Mouse (Mus musculus) cerebellum, postnatal 10 days (tissue): ENCODE measurements around the gene Enpp4.

Source experiments
- DNase-seq, 2 experiments: peaks; one replicate each; pipeline ENCODE4 v3.0.0; 2021; ENCODE audit warnings: mixed read lengths in 2 of 2

The Enpp4 gene

GRCm38 (mm10) chr17:44105287-44106138 lies at the start of gene Enpp4:
Gene Enpp4, minus strand, starts transcription at chr17:44105809.
- DNase-seq = peak; percentile 84 to 86

GRCm38 (mm10) chr17:44155204-44155603 lies 49.6 kb upstream of the Enpp4 start:
- DNase-seq = no peak

GRCm38 (mm10) chr17:44153871-44154270 lies 48.3 kb upstream of the Enpp4 start:
- DNase-seq = no peak

GRCm38 (mm10) chr17:44151889-44152288 lies 46.3 kb upstream of the Enpp4 start:
- DNase-seq = no peak

GRCm38 (mm10) chr17:44151130-44151529 lies 45.5 kb upstream of the Enpp4 start:
- peak; percentile 50 to 56 for DNase-seq

DNA sequence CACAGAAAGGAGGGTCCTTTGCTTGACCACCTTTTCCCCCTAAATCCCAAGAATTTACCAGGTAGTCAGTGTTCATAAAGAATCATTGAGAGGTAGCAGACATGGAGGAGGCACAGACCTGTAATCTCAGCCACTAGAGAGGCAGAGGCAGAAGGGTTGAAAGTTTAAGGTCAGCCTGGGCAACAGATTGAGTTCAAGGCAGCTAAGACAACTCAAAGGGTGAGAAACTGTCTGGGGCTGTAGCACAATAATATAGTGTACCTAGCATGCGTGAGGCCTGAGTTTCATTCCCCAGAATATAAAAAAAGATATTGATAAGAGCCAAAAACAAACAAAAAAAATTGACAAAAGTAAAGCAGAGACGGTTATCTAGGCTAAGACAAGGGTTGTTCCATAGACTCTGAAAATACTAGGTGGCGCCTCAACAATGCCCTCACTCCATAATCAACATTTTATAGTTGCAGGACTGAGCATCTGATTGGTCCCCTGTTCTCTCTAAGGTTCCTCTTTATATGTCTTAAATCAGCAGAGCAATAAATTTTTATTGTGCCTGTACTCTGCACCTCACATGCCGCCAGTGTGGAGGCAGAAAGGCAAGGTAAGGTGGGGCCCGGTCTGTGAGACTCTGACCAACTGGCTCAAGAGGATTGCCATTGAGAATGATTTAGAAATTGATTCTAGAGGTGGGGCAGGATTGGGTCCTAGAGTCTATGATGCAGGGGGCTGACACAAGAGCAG lies 42.7 kb upstream of the Enpp4 start:
- no peak for DNase-seq

DNA sequence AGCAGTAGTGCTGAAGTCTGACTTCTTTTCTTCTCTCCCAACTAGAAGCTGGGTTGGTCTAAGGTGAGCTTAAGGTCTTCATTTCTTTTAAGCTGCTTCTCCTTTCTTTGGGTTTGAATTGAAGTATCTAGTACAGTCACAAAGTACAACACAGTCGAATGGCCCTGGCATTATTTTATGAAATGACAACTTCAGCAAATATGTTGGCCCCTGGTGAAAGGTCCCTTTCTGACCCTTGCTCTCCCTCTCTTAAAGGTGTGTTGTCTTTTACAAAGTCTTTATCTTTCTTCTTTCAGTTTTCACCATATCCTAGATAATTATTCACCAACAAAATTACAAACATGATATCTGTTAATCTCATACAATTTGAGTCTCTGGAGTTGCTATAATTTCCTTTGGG lies 40.2 kb upstream of the Enpp4 start:
- no peak for DNase-seq

DNA sequence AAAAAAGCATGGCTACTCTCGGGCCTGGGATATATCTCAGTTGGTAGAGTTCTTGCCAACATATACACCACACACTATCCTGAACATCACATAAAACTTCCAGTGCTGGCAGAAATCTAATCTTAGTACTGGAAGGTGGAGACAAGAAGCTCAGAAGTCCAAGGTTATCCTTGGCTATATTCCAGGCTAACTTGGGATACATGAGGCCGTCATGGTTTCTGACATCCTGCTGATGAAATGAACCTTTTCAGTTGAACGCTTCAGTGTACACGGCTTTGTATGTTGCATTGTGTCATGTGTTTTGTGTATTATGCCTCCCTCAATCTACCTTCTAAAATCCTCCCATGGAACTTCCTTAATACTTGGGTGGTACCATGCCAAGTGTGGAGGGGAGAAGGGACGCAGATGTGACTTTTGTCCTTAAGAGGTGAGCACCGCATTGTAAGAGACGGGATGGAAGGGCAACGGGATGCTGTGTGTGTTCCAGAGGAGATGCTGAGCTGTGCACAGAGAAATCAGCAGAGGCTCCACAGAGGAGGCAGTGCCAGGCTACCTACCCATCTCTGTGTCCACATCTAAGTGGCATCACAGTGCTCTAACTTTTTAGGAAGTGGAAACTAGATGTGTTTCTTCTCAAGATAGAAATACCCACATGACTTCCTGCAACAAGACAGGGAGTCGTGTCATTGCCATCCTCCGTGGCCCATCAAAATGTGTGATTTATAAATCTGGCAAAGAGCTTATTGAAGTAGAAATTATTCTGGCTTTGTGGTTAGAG lies 31.4 kb upstream of the Enpp4 start:
- no peak for DNase-seq

DNA sequence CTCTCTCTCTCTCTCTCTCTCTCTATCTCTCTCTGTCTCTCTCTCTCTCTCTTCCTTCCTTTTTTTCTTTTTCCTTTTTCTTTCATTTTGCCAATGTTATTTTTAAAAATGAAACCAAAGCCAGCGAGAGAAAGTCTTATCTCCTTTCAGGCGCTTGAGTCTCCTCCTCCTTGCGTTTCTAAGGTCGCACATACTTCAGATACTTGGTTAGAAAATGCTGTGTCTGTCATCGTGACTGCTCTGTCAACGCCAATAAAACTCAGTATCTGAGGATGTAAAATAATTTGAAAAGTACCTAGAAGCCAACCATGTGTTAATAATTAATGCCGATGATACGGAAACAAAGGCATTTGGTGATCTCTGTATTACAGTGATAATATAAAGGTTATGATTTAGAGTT lies 30.4 kb upstream of the Enpp4 start:
- DNase-seq = no peak

- no peak for DNase-seq
These were observed 28.9 kb upstream of the Enpp4 start for GRCm38 (mm10) chr17:44134545-44134944.

DNA sequence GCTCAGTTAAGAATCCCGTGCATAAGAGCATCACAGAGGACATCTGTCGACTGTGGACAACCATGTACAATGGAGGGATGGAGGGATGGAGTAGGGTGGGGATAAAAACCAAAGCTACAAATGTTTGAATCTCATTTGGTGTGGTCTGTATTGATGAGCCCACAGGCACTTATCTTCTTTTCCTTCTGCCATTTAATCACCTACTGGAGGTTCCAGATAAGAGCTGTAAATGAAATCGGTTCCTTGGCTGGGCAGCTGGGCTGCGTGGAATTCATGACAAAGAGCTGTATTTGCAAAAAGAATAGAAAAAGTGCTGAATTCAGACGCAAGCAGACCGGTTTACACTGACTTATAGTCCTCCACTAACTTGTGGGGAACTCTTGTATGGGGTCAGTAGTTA lies 28.5 kb upstream of the Enpp4 start:
- DNase-seq = no peak

GRCm38 (mm10) chr17:44130429-44130828 lies 24.8 kb upstream of the Enpp4 start:
- DNase-seq = peak; percentile 80 to 85

DNA sequence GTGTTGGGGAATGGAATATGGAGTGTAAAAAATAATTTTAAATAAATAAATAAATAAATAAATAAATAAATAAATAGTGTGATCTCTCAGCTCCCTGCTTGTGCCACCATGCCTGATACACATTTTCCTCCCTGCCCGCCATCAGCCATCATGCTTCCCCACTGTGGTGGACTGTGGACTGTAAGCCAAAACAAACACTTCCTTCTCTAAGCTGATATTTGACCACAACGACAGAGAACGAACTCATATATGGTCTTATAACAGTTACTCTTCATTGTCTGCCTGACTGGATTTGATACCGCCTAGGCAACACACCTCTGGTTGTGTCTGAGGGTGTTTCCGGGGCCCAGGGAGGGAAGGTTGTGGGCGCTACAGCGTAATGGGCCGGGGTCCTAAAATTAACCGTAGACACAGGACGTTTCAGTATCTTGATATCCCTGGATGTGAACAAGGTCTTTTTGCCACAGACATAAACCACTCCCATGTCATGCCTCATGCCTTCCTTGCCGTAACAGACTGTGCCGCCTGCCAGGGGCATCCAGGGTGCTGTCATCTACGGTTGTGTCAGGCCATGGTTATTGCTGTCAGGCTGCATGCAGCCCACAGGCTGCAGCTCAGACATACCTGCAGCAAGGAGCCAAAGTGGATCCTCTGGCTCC lies 23.6 kb upstream of the Enpp4 start:
- peak in 1 of 2 experiments; percentile 11 for DNase-seq

DNA sequence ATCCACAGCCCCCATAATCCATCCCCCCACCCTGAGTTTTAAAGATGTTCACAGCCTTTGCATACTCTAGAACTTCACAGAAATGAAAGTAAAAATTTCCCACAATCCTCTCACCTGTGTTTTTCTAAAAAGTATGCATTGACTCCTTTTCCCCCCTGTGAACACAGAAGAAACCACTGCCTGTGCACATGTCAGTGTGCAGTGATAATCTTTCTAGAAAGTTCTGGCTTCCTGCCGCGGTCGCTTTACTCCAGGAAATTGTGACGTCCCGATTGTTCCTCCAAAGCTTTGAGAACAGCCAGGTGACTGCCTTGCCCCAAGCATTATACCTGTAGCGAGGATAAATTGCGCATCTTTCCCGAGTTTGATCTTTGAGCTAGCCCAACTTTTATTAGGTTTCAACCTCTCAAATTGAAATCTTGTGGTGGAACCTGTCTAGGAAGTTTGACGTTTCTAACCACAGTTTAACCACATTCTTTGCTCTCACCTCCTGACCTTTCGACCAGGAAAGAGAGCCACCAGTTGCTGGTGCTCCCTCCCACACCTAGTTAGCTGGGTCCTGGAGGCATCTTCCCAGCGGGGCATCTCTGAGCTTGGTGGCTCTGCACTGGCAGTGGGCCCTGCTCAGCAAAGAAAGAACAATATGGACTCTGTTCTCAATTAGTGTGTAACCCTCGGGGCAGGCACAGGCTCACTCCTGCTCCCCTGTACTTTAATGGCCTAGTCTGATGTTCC lies 15.9 kb upstream of the Enpp4 start:
- DNase-seq = no peak

GRCm38 (mm10) chr17:44118231-44118630 lies 12.6 kb upstream of the Enpp4 start:
- DNase-seq = no peak

DNA sequence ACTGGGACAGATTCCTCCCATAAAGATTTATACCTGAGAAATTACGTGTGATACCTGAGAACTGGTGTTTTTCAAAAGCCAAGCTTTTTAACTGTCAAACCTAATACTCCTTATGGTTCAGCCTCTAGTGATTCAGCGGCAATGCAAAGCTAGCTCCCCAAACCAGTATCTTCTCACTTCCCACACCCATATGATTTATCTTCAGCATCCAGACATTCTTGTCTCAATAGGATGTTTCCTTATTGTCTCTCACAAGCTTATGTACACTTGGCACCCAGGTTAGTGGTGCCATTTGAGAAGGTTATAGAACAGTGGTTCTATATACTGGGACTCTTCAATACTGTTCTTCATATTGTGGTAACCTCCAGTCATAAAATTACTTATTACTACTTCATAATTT lies 12.1 kb upstream of the Enpp4 start:
- DNase-seq = no peak

DNA sequence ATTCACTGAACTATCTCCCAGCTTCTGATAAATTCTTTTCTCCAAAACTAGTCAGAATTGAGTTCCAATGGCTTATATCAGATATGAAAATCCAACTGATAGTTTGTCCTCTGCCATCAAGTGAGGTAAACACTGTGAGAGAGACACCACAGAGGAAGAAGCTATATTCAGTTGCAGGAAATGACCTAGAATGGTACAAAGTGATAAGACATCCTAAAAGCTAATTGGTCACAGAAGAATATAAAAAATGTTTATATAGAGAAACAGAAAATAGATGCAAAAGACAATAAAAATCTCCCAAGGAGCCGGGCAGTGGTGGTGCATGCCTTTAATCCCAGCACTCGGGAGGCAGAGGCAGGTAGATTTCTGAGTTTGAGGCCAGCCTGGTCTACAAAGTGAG lies 11.0 kb upstream of the Enpp4 start:
- DNase-seq = no peak

DNA sequence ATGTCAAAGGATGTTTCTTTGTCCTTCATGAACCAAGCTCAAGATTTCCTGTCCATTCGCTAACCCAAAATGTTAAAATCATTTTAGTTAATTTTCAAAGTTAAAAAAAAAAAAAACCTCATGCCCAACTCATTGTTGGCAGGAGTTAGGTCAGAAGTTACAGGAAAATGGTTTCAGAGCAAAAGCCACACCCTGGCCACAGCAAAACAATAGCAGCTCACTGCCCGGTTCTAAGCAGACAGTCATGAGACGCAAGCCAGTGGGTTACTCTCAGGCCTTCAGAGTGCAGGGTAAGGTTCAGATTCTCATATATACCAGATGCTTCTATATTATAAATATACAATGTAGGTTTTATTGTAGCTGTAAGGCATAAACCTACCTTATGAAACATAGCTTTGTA lies 2.7 kb upstream of the Enpp4 start:
- DNase-seq = no peak

DNA sequence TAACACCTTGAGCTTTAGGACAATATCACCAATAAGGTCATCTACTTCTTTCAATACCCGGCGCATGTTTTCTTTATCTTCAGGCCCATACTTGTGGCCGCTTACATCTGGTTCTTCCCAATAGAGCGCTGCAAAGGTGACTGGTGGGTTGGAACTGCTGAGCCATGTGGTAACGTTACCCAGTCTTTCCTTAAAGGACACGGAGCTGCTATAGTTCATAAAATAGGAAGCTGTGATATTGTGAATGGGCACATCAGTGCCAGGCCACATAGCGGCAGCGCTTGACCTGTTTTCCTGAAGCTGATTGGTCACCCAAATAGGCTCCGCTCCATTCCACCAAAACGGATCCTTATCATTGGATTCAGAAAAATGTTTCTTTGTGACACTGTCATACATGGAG lies 3.6 kb downstream of the Enpp4 start:
- no peak for DNase-seq

- DNase-seq = no peak
These were observed 4.7 kb downstream of the Enpp4 start for GRCm38 (mm10) chr17:44100906-44101305.

DNA sequence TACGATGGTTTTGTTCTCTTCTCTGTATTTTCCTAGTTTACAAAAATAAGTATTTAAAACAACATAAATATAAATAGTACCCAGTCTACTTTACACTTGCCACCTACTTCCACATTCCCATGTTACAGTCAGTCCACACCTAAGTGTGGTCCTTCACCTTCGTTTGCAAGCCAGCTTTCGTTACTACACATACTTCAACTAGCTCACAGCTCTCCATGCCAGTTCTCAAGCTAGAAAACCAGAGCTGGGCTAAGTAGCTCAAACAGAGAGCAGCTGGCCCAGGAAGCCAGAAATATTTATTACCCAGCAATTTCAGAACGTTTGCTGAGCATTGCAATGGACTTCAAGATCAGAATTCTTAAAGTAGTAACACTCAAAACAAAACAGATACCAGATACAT lies 5.1 kb downstream of the Enpp4 start:
- no peak for DNase-seq

DNA sequence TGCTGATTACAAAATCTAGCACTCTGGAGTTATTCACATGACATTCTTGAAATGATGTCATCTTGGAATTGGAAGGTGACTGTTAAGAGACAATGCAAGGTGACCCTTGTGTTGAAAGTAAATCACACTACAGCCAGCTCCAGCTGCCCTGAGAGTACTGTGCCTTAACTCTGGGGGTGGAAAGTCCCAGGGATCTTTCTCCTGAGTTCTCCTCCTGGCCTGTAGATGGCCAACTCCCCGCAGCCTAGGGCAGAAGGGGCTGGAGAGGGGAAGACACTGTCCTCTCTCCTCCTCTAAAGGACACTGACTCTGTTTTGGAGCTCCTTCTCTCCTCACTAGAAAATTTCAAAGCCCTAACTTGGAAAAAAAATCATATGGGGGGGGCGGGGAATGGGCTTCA lies 14.1 kb downstream of the Enpp4 start:
- DNase-seq = no peak
